Mouse (Mus musculus) CD4-positive helper T cell, adult 2 months (primary cell): ENCODE measurements around the gene 9930111J21Rik2.
"Not testable (repeated sequence)": the region's sequence is repeated elsewhere in the genome, so short reads cannot be mapped to it uniquely, and the experiment has no call there.

Experiments used
- DNase-seq: peaks from one replicate; pipeline ENCODE4 v3.0.0-alpha.2; 2012; ENCODE audit warnings: low read depth, missing footprints, low spot score

The 9930111J21Rik2 gene

GRCm38 (mm10) chr11:48978240-48978939, 72.7 kb downstream of the 9930111J21Rik2 start, which contains the start of gene Olfr56:
Gene Olfr56, plus strand, starts transcription at chr11:48978889.
- DNase-seq, result not testable (repeated sequence)

GRCm38 (mm10) chr11:48974686-48975085, 76.4 kb downstream of the 9930111J21Rik2 start:
- not testable (repeated sequence) for DNase-seq
